ENCODE assay signal across 8 mouse cellular contexts in genomic region chr19:57031582-57031981, GRCm38 (mm10). TPM values are rescaled to one million over a fixed set of nuclear protein-coding genes. Genes with fewer than 3 reads are reported as not detected.
A peak's percentile ranks its signal among the peaks of the same experiment; 100 is the strongest.
DNase-seq lines count a peak whose midpoint lies in the region; ATAC-seq and TF ChIP-seq lines count a peak whose summit lies in the region.

No protein-coding gene starts in this region.

- H3K27ac ChIP-seq in MEL (ENCODE audit: control insufficient read depth, low read depth, low read length): no peak overlapping the region
- no peak overlapping the region for H3K27ac ChIP-seq in spleen, adult 2 months (ENCODE audit: insufficient read depth, low read length)
- H3K27ac ChIP-seq in midbrain, embryonic 16.5 days (ENCODE audit: low read length): no peak overlapping the region; the same call in 1 of the 2 replicates

- intact Hi-C loops in gastrocnemius, postnatal 36 days (cut with DNase I): loop anchor here (2.0 kb wide), 1 partner anchor 113 kb away; no protein-coding TSS in a partner anchor

- H3K4me3 ChIP-seq in MEL (ENCODE audit: control insufficient read depth in 1 of 2, insufficient read depth in 1 of 2, low read depth in 2 of 2, low read length in 2 of 2): no peak overlapping the region
- no peak overlapping the region for H3K4me3 ChIP-seq in spleen, adult 2 months (ENCODE audit: extremely low read depth, insufficient read depth, insufficient read length)
- H3K4me3 ChIP-seq in midbrain, embryonic 16.5 days (ENCODE audit: low read depth, low read length): no peak overlapping the region

- peak; percentile 40 to 60 (median 47); a peak in 5 of 6 replicates for TF ChIP-seq CTCF in MEL (IDR thresholded peaks at IDR 0.05 in 2 of 3, conservative IDR thresholded peaks at IDR 0.05 in 1 of 3; ENCODE audit: control insufficient read depth in 1 of 3, insufficient read depth in 1 of 3, low read depth in 2 of 3, low read length in 3 of 3, poor library complexity in 1 of 3, severe bottlenecking in 1 of 3)
- peak; percentile 62; the same call in 1 of the 2 replicates for TF ChIP-seq CTCF in spleen, adult 2 months (IDR thresholded peaks at IDR 0.05; ENCODE audit: extremely low read depth, insufficient read depth, insufficient read length, insufficient replicate concordance)

- H3K79me2 ChIP-seq in MEL (ENCODE audit: control insufficient read depth, insufficient read depth, low read length, poor library complexity): no peaks in the 10 kb centered on the region

- no peak for TF ChIP-seq POLR2A in MEL (IDR thresholded peaks at IDR 0.05; ENCODE audit: control insufficient read depth in 1 of 2, insufficient read depth in 1 of 2, low read depth in 1 of 2, low read length in 2 of 2, poor library complexity in 1 of 2)
- no peak for TF ChIP-seq POLR2A in spleen, adult 2 months (IDR thresholded peaks at IDR 0.05; ENCODE audit: low read depth, low read length)

- TF ChIP-seq RAD21 in MEL (IDR thresholded peaks at IDR 0.05; ENCODE audit: low read depth, low read length): peak; percentile 30

- no peak overlapping the region for H3K4me2 ChIP-seq in midbrain, embryonic 16.5 days (ENCODE audit: low read length)

- H3K27me3 ChIP-seq in MEL (ENCODE audit: control insufficient read depth in 1 of 2, insufficient read depth in 2 of 2, low read length in 2 of 2): peaks cover 0 to 2% of the 10 kb centered on the region in 2 experiments; a peak in 2 of 4 replicates
- H3K27me3 ChIP-seq in spleen, adult 2 months (ENCODE audit: control insufficient read depth, insufficient read depth, low read length): no peaks in the 10 kb centered on the region
- no peaks in the 10 kb centered on the region for H3K27me3 ChIP-seq in midbrain, embryonic 16.5 days (ENCODE audit: control insufficient read depth, insufficient read depth, low read depth, low read length)

- TF ChIP-seq EP300 in MEL (IDR thresholded peaks at IDR 0.05; ENCODE audit: low read depth in 1 of 2, low read length in 2 of 2): no peak

- no peak overlapping the region for H3K9ac ChIP-seq in MEL (ENCODE audit: control insufficient read depth, low read depth, low read length, poor library complexity, severe bottlenecking)
- no peak overlapping the region for H3K9ac ChIP-seq in midbrain, embryonic 16.5 days (ENCODE audit: low read depth, low read length)

- 72% methylated on average over 4 of the region's 4 CpGs for WGBS in spleen, adult 2 months
- 77% methylated on average over 4 of the region's 4 CpGs for WGBS in midbrain, embryonic 16.5 days

- no peaks in the 10 kb centered on the region for H3K4me1 ChIP-seq in MEL (ENCODE audit: control insufficient read depth in 1 of 2, insufficient read depth in 2 of 2, low read length in 2 of 2)
- H3K4me1 ChIP-seq in spleen, adult 2 months (ENCODE audit: control insufficient read depth, insufficient read depth, insufficient read length): no peaks in the 10 kb centered on the region
- H3K4me1 ChIP-seq in midbrain, embryonic 16.5 days (ENCODE audit: control insufficient read depth, insufficient read depth, low read length): peaks cover 2% of the 10 kb centered on the region; the same call in 1 of the 2 replicates

- DNase-seq in CD4-positive helper T cell, adult 2 months (ENCODE audit: low read depth, low spot score): peak; percentile 54
- peak; percentile 16 for DNase-seq in MEL (ENCODE audit: low read depth, low spot score)
- peak; percentile 82 to 84 for DNase-seq in cerebellum, postnatal 10 days
- DNase-seq in gastrocnemius, postnatal 36 days: peak; percentile 47 to 69
- peak; percentile 44 to 77 for DNase-seq in layer of hippocampus, adult 18-20 months (ENCODE audit: low spot score in 2 of 2)
- peak; percentile 79 for DNase-seq in lung, postnatal 14 days
- peak; percentile 12 to 48 for DNase-seq in spleen, adult 2 months (ENCODE audit: low read depth in 1 of 2, low spot score in 2 of 2)

- no peaks in the 10 kb centered on the region for H3K9me3 ChIP-seq in MEL (replicated peaks; ENCODE audit: insufficient read depth, low read length)
- 0 out of 2 replicates have a peak, but pooled peaks cover 4% of the 10 kb centered on the region for H3K9me3 ChIP-seq in midbrain, embryonic 16.5 days (replicated peaks; ENCODE audit: control insufficient read depth, low read length, poor library complexity, severe bottlenecking)

- H3K36me3 ChIP-seq in MEL (ENCODE audit: control insufficient read depth in 1 of 2, insufficient read depth in 2 of 2, low read length in 2 of 2): no peaks in the 10 kb centered on the region
- H3K36me3 ChIP-seq in spleen, adult 2 months (ENCODE audit: control insufficient read depth, insufficient read depth, low read length): peaks cover 17% of the 10 kb centered on the region
- no peaks in the 10 kb centered on the region for H3K36me3 ChIP-seq in midbrain, embryonic 16.5 days (ENCODE audit: control insufficient read depth, insufficient read depth, low read length)

- no peak for ATAC-seq in midbrain, embryonic 16.5 days

TF ChIP-seq in MEL, 35 proteins besides CTCF, POLR2A, EP300 and RAD21:
- TF ChIP-seq SMC3 (IDR thresholded peaks at IDR 0.05; ENCODE audit: low read depth, low read length) (peak; percentile 46), TBP (IDR thresholded peaks at IDR 0.05; ENCODE audit: low read depth, low read length) (no peak)

RNA-seq across cellular contexts. Expression of gene Afap1l2, which starts 23.6 kb away (rescaled TPM):
- total RNA-seq in MEL (2012; rRNA removed): not detected in 2 replicates
- polyA plus RNA-seq in MEL (2012; ENCODE audit: insufficient read depth in 1 of 2, insufficient read length in 2 of 2, low read depth in 1 of 2, low replicate concordance in 2 of 2, missing spikeins in 1 of 2): not detected
- 1 to 10 TPM; 1.6 to 2.2 TPM for total RNA-seq in gastrocnemius, postnatal 36 days (2021)
- 10 to 100 TPM in 1 of 2 experiments, 1 to 10 TPM in 1; 9.0 to 11.6 TPM for total RNA-seq in layer of hippocampus, adult 18-20 months (2021)
- polyA plus RNA-seq in spleen, adult 2 months (2012; rRNA removed): 6.1 and 7.6 TPM in 2 replicates
- polyA plus RNA-seq in midbrain, embryonic 16.5 days (2015; fragmentation: Nextera tagmentation; extraction: Ambion mirVana): 9.5 and 11.7 TPM in 2 replicates

Comparison
In these comparisons a context has a peak if more than half of its experiments do, and no peak if none do; other contexts are left out.
1. DNase-seq: peak in every context shown above with its lines; median percentile 83 in cerebellum, postnatal 10 days; 79 in lung, postnatal 14 days; 60 in layer of hippocampus, adult 18-20 months; 58 in gastrocnemius, postnatal 36 days; 54 in CD4-positive helper T cell, adult 2 months; 30 in spleen, adult 2 months; 16 in MEL.